Mouse (Mus musculus): Measurements from ENCODE around the gene Cphx1. TPM values are rescaled to one million over a fixed set of nuclear protein-coding genes. Genes with fewer than 3 reads are reported as not detected.
"Not testable (repeated sequence)": the region's sequence is repeated elsewhere in the genome, so short reads cannot be mapped to it uniquely, and the experiment has no call there.

Gene Cphx1
- polyA plus RNA-seq, 1 experiment from 2014 or later, result not detected

DNA sequence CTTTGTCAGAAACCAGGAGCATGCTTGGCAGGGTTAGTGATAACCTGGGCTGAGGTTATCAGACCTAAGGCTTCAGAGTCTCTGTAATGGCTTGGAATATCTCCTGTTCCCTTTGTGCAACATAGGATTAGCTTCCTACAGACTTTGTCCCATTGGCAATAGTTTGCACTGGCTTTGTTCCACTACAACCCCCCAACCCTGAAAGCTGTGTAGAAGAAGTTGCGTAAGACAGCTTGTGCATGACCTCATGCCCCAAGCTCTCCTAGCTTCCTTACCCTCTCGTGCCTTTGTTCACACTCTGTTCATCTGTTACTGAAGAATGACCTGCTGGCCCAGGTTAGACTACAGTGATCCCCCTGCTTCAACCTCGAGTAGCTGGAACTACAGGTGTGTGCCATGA is 19.8 kb downstream of the Cphx1 start:
- not testable (repeated sequence) for DNase-seq; H3K4me3 ChIP-seq (replicated peaks); ATAC-seq (ENCODE audit: low read depth); H3K9ac ChIP-seq; H3K36me3 ChIP-seq; H3K4me2 ChIP-seq; H3K27ac ChIP-seq; H3K9me3 ChIP-seq (replicated peaks); H3K27me3 ChIP-seq; H3K4me1 ChIP-seq (replicated peaks)
- no CpG with 5 or more reads among the region's 3 CpGs for WGBS (ENCODE audit: insufficient replicate concordance)

DNA sequence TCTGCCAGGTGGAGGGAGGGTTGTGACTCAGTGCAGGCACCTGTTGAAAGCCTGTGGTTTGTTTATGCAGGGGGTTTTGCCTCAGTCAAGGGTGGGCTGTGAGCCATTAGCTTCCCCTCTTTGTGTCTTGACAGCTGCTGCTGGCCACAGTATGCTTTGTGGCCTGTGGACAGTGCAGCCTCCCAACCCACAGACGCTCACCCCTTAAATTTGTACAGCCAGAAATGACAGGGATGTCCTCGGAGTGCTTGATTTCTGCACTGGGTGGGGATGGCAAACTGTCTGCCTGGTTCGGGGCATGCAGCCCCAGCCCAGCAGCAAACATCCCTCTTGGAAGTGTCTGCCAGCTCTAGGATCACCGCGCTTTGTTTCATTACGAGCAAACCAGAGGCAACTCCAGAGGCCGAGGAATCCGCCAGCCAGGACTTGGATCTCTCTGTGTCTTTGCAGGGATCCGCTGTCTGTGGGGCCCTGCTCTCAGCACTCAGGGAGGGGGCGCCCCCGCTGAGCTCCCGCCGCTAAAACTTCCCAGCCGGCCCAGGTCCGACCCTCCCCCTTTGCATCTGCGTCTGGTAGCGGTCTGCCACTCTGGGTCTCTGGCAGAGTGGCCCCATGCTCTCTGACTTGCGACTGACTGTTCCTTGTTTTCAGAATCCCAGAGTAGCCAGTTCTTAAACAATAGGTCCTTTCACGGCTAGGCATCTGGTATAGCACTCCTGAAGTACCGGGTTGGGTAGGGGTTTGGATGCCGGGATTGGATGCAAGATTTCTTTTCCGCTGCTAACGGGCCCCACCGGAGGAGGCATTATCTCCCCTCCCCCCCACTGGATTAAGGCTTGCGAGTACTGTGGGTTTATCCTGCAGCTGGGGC is 40.5 kb downstream of the Cphx1 start, which contains the start of gene Duxbl1:
TSS of gene Duxbl1 (plus strand) at position 207 of the 871 bp plus-strand sequence.
- not testable (repeated sequence) for H3K27ac ChIP-seq; H3K4me3 ChIP-seq (replicated peaks)
- no CpG with 5 or more reads among the region's 25 CpGs for WGBS (ENCODE audit: insufficient replicate concordance)

DNA sequence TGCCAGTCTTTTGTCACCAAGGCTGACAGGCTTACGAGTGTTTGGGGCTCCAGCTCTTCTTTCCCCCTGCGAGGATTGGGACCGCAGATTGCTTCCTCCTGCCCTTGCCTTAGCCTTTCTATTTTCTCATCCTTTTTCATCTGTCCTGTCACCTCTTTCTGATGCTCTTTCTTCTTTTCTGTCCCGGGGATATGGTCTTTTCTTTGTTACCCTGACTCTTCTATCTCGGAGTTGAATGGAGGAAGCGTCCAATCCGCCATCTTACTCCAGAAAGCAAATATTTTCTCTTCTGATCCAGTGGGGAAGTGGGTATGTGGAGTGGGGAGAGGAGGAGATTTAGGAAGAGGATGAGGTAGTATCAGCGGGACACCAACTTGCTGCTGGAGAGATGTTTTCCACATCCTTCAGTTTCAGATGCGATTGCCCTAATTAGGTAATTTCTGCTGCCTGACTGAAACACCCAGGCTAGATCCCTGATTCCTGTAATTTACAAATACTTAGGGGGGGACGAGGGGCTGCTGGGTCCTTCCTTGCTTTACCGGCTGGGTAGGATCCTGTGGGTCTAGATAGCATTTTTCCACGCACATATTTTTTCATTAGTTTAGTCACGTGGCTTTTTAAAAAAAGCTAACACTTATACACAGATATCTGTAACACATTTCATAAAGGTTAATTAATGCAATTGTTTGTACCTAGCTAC is 41.3 kb downstream of the Cphx1 start:
- WGBS (ENCODE audit: insufficient replicate concordance), result 3% methylated on average over 6 of the region's 13 CpGs
- H3K9ac ChIP-seq; H3K36me3 ChIP-seq; H3K4me1 ChIP-seq (replicated peaks); DNase-seq; H3K9me3 ChIP-seq (replicated peaks); H3K4me2 ChIP-seq; H3K27ac ChIP-seq; H3K27me3 ChIP-seq; H3K4me3 ChIP-seq (replicated peaks); ATAC-seq (ENCODE audit: low read depth): not testable (repeated sequence)

More for the DNA sequence above, 40.5 kb downstream of the Cphx1 start, which contains the start of gene Duxbl1:
- not testable (repeated sequence) for H3K4me1 ChIP-seq (replicated peaks); H3K9ac ChIP-seq; DNase-seq; H3K9me3 ChIP-seq (replicated peaks); ATAC-seq (ENCODE audit: low read depth); H3K4me2 ChIP-seq; H3K27me3 ChIP-seq; H3K36me3 ChIP-seq

GRCm38 (mm10) chr14:25981880-25982279 is 43.8 kb downstream of the Cphx1 start:
- H3K9ac ChIP-seq; H3K4me3 ChIP-seq (replicated peaks); DNase-seq; H3K27me3 ChIP-seq; H3K4me2 ChIP-seq; ATAC-seq (ENCODE audit: low read depth); H3K4me1 ChIP-seq (replicated peaks); H3K27ac ChIP-seq; H3K36me3 ChIP-seq; H3K9me3 ChIP-seq (replicated peaks): not testable (repeated sequence)
- 75% methylated on average over 4 of the region's 9 CpGs for WGBS (ENCODE audit: insufficient replicate concordance)

Other genes starting within 250 kb of the Cphx1 start
- 37.8 and 52.3 TPM in 2 replicates for gene Ppif, start 244.2 kb upstream of the Cphx1 start, polyA plus RNA-seq (2015; fragmentation: Nextera tagmentation; extraction: Ambion mirVana)
- 4.3 and 5.1 TPM in 2 replicates for gene Zcchc24, start 169.3 kb upstream of the Cphx1 start, polyA plus RNA-seq (2015; fragmentation: Nextera tagmentation; extraction: Ambion mirVana)
- 7.3 and 9.4 TPM in 2 replicates for gene Anxa11, start 96.1 kb upstream of the Cphx1 start, polyA plus RNA-seq (2015; fragmentation: Nextera tagmentation; extraction: Ambion mirVana)
- 0.70 TPM in 1 of 2 replicates, not detected in the other for gene Plac9a, start 35.2 kb upstream of the Cphx1 start, polyA plus RNA-seq (2015; fragmentation: Nextera tagmentation; extraction: Ambion mirVana)
- gene Tmem254a, start 10.6 kb upstream of the Cphx1 start, polyA plus RNA-seq (2015; fragmentation: Nextera tagmentation; extraction: Ambion mirVana), result 0.92 and 1.2 TPM in 2 replicates
- 0.09 TPM in 1 of 2 replicates, not detected in the other for gene Duxbl1, start 40.3 kb downstream of the Cphx1 start, polyA plus RNA-seq (2015; fragmentation: Nextera tagmentation; extraction: Ambion mirVana)
- 3.1 and 3.5 TPM in 2 replicates for gene Gm9780, start 104.4 kb downstream of the Cphx1 start, polyA plus RNA-seq (2015; fragmentation: Nextera tagmentation; extraction: Ambion mirVana)
- gene Tmem254c, start 129.1 kb downstream of the Cphx1 start, polyA plus RNA-seq (2015; fragmentation: Nextera tagmentation; extraction: Ambion mirVana), result 10.9 and 17.6 TPM in 2 replicates
- not detected in 2 replicates for gene Cphx2, start 143.2 kb downstream of the Cphx1 start, polyA plus RNA-seq (2015; fragmentation: Nextera tagmentation; extraction: Ambion mirVana)
- gene Cphx3, start 144.0 kb downstream of the Cphx1 start, polyA plus RNA-seq (2015; fragmentation: Nextera tagmentation; extraction: Ambion mirVana), result not detected in 2 replicates
- gene Duxbl2, start 180.0 kb downstream of the Cphx1 start, polyA plus RNA-seq (2015; fragmentation: Nextera tagmentation; extraction: Ambion mirVana), result 0.06 and 0.12 TPM in 2 replicates
- gene Plac9b, start 244.2 kb downstream of the Cphx1 start, polyA plus RNA-seq (2015; fragmentation: Nextera tagmentation; extraction: Ambion mirVana), result 3.3 and 4.2 TPM in 2 replicates